Mouse (Mus musculus): ENCODE measurements around the gene Thumpd1. TPM values are rescaled to one million over a fixed set of nuclear protein-coding genes. Genes with fewer than 3 reads are reported as not detected.
A peak's percentile ranks its signal among the peaks of the same experiment; 100 is the strongest.
"Not testable (repeated sequence)": the region's sequence is repeated elsewhere in the genome, so short reads cannot be mapped to it uniquely, and the experiment has no call there.

The Thumpd1 gene
- 10 to 100 TPM; 46.6 to 48.6 TPM for polyA plus RNA-seq (2017; shearing (Covaris generic))

GRCm38 (mm10) chr7:119720253-119720946 is at the start of gene Thumpd1:
Gene Thumpd1 (minus strand): TSS chr7:119720798.
- ATAC-seq: peak; percentile 91

GRCm38 (mm10) chr7:119769895-119770294 is 49.3 kb upstream of the Thumpd1 start:
- ATAC-seq: no peak

GRCm38 (mm10) chr7:119766996-119767395 is 46.4 kb upstream of the Thumpd1 start:
- no peak for ATAC-seq

GRCm38 (mm10) chr7:119764377-119764776 is 43.8 kb upstream of the Thumpd1 start:
- no peak for ATAC-seq

- ATAC-seq: no peak
These were observed 41.6 kb upstream of the Thumpd1 start for GRCm38 (mm10) chr7:119762166-119762697.

GRCm38 (mm10) chr7:119760527-119760951 is 39.9 kb upstream of the Thumpd1 start, which contains the start of gene Acsm3:
Gene Acsm3 (plus strand): TSS chr7:119760923.
- ATAC-seq: no peak

GRCm38 (mm10) chr7:119753696-119754095 is 33.1 kb upstream of the Thumpd1 start:
- no peak for ATAC-seq

- no peak for ATAC-seq
These were observed 29.3 kb upstream of the Thumpd1 start for GRCm38 (mm10) chr7:119749942-119750341.

GRCm38 (mm10) chr7:119748761-119749160 is 28.2 kb upstream of the Thumpd1 start:
- ATAC-seq: no peak

- no peak for ATAC-seq
These were observed 25.3 kb upstream of the Thumpd1 start for GRCm38 (mm10) chr7:119745869-119746268.

GRCm38 (mm10) chr7:119744321-119744720 is 23.7 kb upstream of the Thumpd1 start:
- no peak for ATAC-seq

- ATAC-seq: not testable (repeated sequence)
These were observed 19.3 kb upstream of the Thumpd1 start for GRCm38 (mm10) chr7:119739798-119740468.

GRCm38 (mm10) chr7:119738877-119739276 is 18.3 kb upstream of the Thumpd1 start:
- ATAC-seq: no peak

- not testable (repeated sequence) for ATAC-seq
These were observed 10.7 kb upstream of the Thumpd1 start for GRCm38 (mm10) chr7:119731262-119731661.

- ATAC-seq: no peak
These were observed 7.0 kb upstream of the Thumpd1 start for GRCm38 (mm10) chr7:119727621-119728020.

- ATAC-seq: peak; percentile 20
These were observed 331 bp upstream of the Thumpd1 start for GRCm38 (mm10) chr7:119720947-119721310.

- ATAC-seq: no peak
These were observed 6.5 kb downstream of the Thumpd1 start for GRCm38 (mm10) chr7:119714111-119714510.

GRCm38 (mm10) chr7:119694926-119695325 is 25.7 kb downstream of the Thumpd1 start:
- no peak for ATAC-seq

- no peak for ATAC-seq
These were observed 28.3 kb downstream of the Thumpd1 start for GRCm38 (mm10) chr7:119692302-119692701.

- ATAC-seq: no peak
These were observed 30.9 kb downstream of the Thumpd1 start, which contains the start of gene Acsm4 for GRCm38 (mm10) chr7:119689726-119690125. Gene Acsm4 (plus strand): TSS chr7:119690026.

GRCm38 (mm10) chr7:119682699-119683098 is 37.9 kb downstream of the Thumpd1 start:
- no peak for ATAC-seq

GRCm38 (mm10) chr7:119680107-119680506 is 40.5 kb downstream of the Thumpd1 start:
- no peak for ATAC-seq

GRCm38 (mm10) chr7:119673465-119673864 is 47.1 kb downstream of the Thumpd1 start:
- ATAC-seq: no peak

GRCm38 (mm10) chr7:119670925-119671324 is 49.7 kb downstream of the Thumpd1 start:
- no peak for ATAC-seq

All from activated CD4-positive, CD25-positive, alpha-beta regulatory T cell, adult 4 months (primary cell).